Mouse (Mus musculus): ENCODE measurements around the gene Kera. TPM values are rescaled to one million over a fixed set of nuclear protein-coding genes. Genes with fewer than 3 reads are reported as not detected.

The Kera gene
- under 1 TPM in 1 of 26 experiments, not detected in 25; 0.47 TPM for total RNA-seq (2018; cell fraction: chromatin; rRNA removed)
- not detected for total RNA-seq (2018; cell fraction: cytosol; rRNA removed)
- total RNA-seq (2018; cell fraction: nucleus; rRNA removed): not detected
- polyA plus RNA-seq (2018): not detected in 3 replicates

GRCm38 (mm10) chr10:97606579-97606978 lies at the start of gene Kera:
Kera (plus strand) TSS chr10:97606879.
- no peak within 1 kb of the TSS for H3K27ac ChIP-seq
- H3K4me3 ChIP-seq (ENCODE audit: inconsistent target): no peak within 1 kb of the TSS
- WGBS (ENCODE audit: missing documents): 83% methylated on average over 2 of the region's 2 CpGs
- no peaks in the 10 kb centered on the region for H3K36me3 ChIP-seq (ENCODE audit: inconsistent target)
- H3K79me2 ChIP-seq (ENCODE audit: inconsistent target): no peaks in the 10 kb centered on the region

GRCm38 (mm10) chr10:97564957-97565856 lies 41.5 kb upstream of the Kera start, which contains the start of gene Lum:
Lum (plus strand) TSS chr10:97565128.
- H3K79me2 ChIP-seq (ENCODE audit: inconsistent target): no peaks in the 10 kb centered on the region
- WGBS (ENCODE audit: missing documents): 31% methylated on average over 10 of the region's 10 CpGs
- no peak within 1 kb of the TSS for H3K27ac ChIP-seq
- H3K4me3 ChIP-seq (ENCODE audit: inconsistent target): no peak within 1 kb of the TSS
- H3K36me3 ChIP-seq (ENCODE audit: inconsistent target): no peaks in the 10 kb centered on the region

- H3K79me2 ChIP-seq (ENCODE audit: inconsistent target): no peaks in the 10 kb centered on the region
- H3K36me3 ChIP-seq (ENCODE audit: inconsistent target): no peaks in the 10 kb centered on the region
- 80% methylated on average over 6 of the region's 8 CpGs for WGBS (ENCODE audit: missing documents)
- H3K27ac ChIP-seq: no peak overlapping the region
- no peak overlapping the region for H3K4me3 ChIP-seq (ENCODE audit: inconsistent target)
Observed at GRCm38 (mm10) chr10:97567489-97568135, 39.1 kb upstream of the Kera start.

GRCm38 (mm10) chr10:97582543-97583231 lies 24.0 kb upstream of the Kera start:
- Histone ChIP-seq H3K4me3 (ENCODE audit: inconsistent target) (no peak overlapping the region), H3K27ac (no peak overlapping the region), H3K36me3 (ENCODE audit: inconsistent target) (no peaks in the 10 kb centered on the region), H3K79me2 (ENCODE audit: inconsistent target) (no peaks in the 10 kb centered on the region)
- WGBS (ENCODE audit: missing documents): 82% methylated on average over 4 of the region's 4 CpGs

- WGBS (ENCODE audit: missing documents): 83% methylated on average over 3 of the region's 3 CpGs
- H3K4me3 ChIP-seq (ENCODE audit: inconsistent target): no peak overlapping the region
- H3K79me2 ChIP-seq (ENCODE audit: inconsistent target): no peaks in the 10 kb centered on the region
- H3K36me3 ChIP-seq (ENCODE audit: inconsistent target): no peaks in the 10 kb centered on the region
- no peak overlapping the region for H3K27ac ChIP-seq
Observed at GRCm38 (mm10) chr10:97584176-97584575, 22.5 kb upstream of the Kera start.

GRCm38 (mm10) chr10:97587159-97587558 lies 19.5 kb upstream of the Kera start:
- no peak overlapping the region for H3K27ac ChIP-seq
- WGBS (ENCODE audit: missing documents): 91% methylated on average over 5 of the region's 5 CpGs
- H3K36me3 ChIP-seq (ENCODE audit: inconsistent target): no peaks in the 10 kb centered on the region
- H3K79me2 ChIP-seq (ENCODE audit: inconsistent target): no peaks in the 10 kb centered on the region
- no peak overlapping the region for H3K4me3 ChIP-seq (ENCODE audit: inconsistent target)

- H3K27ac ChIP-seq: no peak overlapping the region
- WGBS (ENCODE audit: missing documents): 88% methylated on average over 6 of the region's 6 CpGs
- no peaks in the 10 kb centered on the region for H3K36me3 ChIP-seq (ENCODE audit: inconsistent target)
- no peaks in the 10 kb centered on the region for H3K79me2 ChIP-seq (ENCODE audit: inconsistent target)
- H3K4me3 ChIP-seq (ENCODE audit: inconsistent target): no peak overlapping the region
Observed at GRCm38 (mm10) chr10:97589574-97589973, 17.1 kb upstream of the Kera start.

GRCm38 (mm10) chr10:97591036-97591435 lies 15.6 kb upstream of the Kera start:
- Histone ChIP-seq H3K4me3 (ENCODE audit: inconsistent target) (no peak overlapping the region), H3K79me2 (ENCODE audit: inconsistent target) (no peaks in the 10 kb centered on the region), H3K27ac (no peak overlapping the region), H3K36me3 (ENCODE audit: inconsistent target) (no peaks in the 10 kb centered on the region)
- 53% methylated on average over 3 of the region's 3 CpGs for WGBS (ENCODE audit: missing documents)

- Histone ChIP-seq H3K36me3 (ENCODE audit: inconsistent target) (no peaks in the 10 kb centered on the region), H3K79me2 (ENCODE audit: inconsistent target) (no peaks in the 10 kb centered on the region), H3K27ac (no peak overlapping the region), H3K4me3 (ENCODE audit: inconsistent target) (no peak overlapping the region)
- WGBS (ENCODE audit: missing documents): 84% methylated on average over 3 of the region's 3 CpGs
Observed at GRCm38 (mm10) chr10:97591685-97592084, 15.0 kb upstream of the Kera start.

- Histone ChIP-seq H3K27ac (no peak overlapping the region), H3K79me2 (ENCODE audit: inconsistent target) (no peaks in the 10 kb centered on the region), H3K36me3 (ENCODE audit: inconsistent target) (no peaks in the 10 kb centered on the region), H3K4me3 (ENCODE audit: inconsistent target) (no peak overlapping the region)
- 82% methylated on average over 1 of the region's 1 CpGs for WGBS (ENCODE audit: missing documents)
Observed at GRCm38 (mm10) chr10:97595680-97596079, 11.0 kb upstream of the Kera start.

GRCm38 (mm10) chr10:97601744-97602143 lies 4.9 kb upstream of the Kera start:
- 67% methylated on average over 4 of the region's 4 CpGs for WGBS (ENCODE audit: missing documents)
- Histone ChIP-seq H3K79me2 (ENCODE audit: inconsistent target) (no peaks in the 10 kb centered on the region), H3K4me3 (ENCODE audit: inconsistent target) (no peak overlapping the region), H3K27ac (no peak overlapping the region), H3K36me3 (ENCODE audit: inconsistent target) (no peaks in the 10 kb centered on the region)

GRCm38 (mm10) chr10:97603256-97603655 lies 3.4 kb upstream of the Kera start:
- Histone ChIP-seq H3K36me3 (ENCODE audit: inconsistent target) (no peaks in the 10 kb centered on the region), H3K27ac (no peak overlapping the region), H3K79me2 (ENCODE audit: inconsistent target) (no peaks in the 10 kb centered on the region), H3K4me3 (ENCODE audit: inconsistent target) (no peak overlapping the region)

GRCm38 (mm10) chr10:97622328-97622727 lies 15.6 kb downstream of the Kera start:
- no peak overlapping the region for H3K27ac ChIP-seq
- 75% methylated on average over 1 of the region's 1 CpGs for WGBS (ENCODE audit: missing documents)
- H3K36me3 ChIP-seq (ENCODE audit: inconsistent target): no peaks in the 10 kb centered on the region
- H3K79me2 ChIP-seq (ENCODE audit: inconsistent target): no peaks in the 10 kb centered on the region
- no peak overlapping the region for H3K4me3 ChIP-seq (ENCODE audit: inconsistent target)

- H3K4me3 ChIP-seq (ENCODE audit: inconsistent target): no peak overlapping the region
- 87% methylated on average over 2 of the region's 2 CpGs for WGBS (ENCODE audit: missing documents)
- no peak overlapping the region for H3K27ac ChIP-seq
- H3K79me2 ChIP-seq (ENCODE audit: inconsistent target): no peaks in the 10 kb centered on the region
- H3K36me3 ChIP-seq (ENCODE audit: inconsistent target): no peaks in the 10 kb centered on the region
Observed at GRCm38 (mm10) chr10:97624381-97624780, 17.7 kb downstream of the Kera start.

Measured in macrophage (primary cell).